Mouse (Mus musculus): ENCODE data around the gene Slc45a2.
A peak's percentile ranks its signal among the peaks of the same experiment; 100 is the strongest.

- TF ChIP-seq CTCF (IDR thresholded peaks at IDR 0.05; ENCODE audit: extremely low read depth, insufficient read depth, insufficient read length, insufficient replicate concordance) (no peak), POLR2A (IDR thresholded peaks at IDR 0.05; ENCODE audit: low read depth, low read length) (peak; percentile 65)
Measured at GRCm38 (mm10) chr15:10981377-10982063, 19.0 kb upstream of the Slc45a2 start, which contains the start of gene Amacr.
